In genomic region chr4:145020383-145020782, GRCm38 (mm10) we compare ENCODE assay signal across 22 mouse cellular contexts.
DNase-seq lines count a peak whose midpoint lies in the region; ATAC-seq and TF ChIP-seq lines count a peak whose summit lies in the region.
"Had no signal": no experiment of that assay in that cellular context is flagged by ENCODE, and none has a peak within 500 bp of the region (broad histone marks: within the 10 kb centered on the region; RNA-seq: fewer than 3 reads in every experiment).

No protein-coding gene starts in this region.

- peaks cover 40% of the 10 kb centered on the region for H3K36me3 ChIP-seq in heart, postnatal 0 days (replicated peaks; ENCODE audit: control insufficient read depth, insufficient read depth, low read length)
- H3K36me3 ChIP-seq in liver, postnatal 0 days (replicated peaks; ENCODE audit: insufficient read depth, low read length), result peaks cover 11% of the 10 kb centered on the region
- H3K36me3 ChIP-seq in macrophage (ENCODE audit: inconsistent target), result no peaks in the 10 kb centered on the region

- peaks cover 22% of the 10 kb centered on the region; the same call in 1 of the 2 replicates for H3K79me2 ChIP-seq in macrophage (ENCODE audit: inconsistent target)

- no peak overlapping the region for H3K9ac ChIP-seq in heart, postnatal 0 days (replicated peaks; ENCODE audit: low read depth, low read length)
- no peak overlapping the region for H3K9ac ChIP-seq in liver, postnatal 0 days (replicated peaks)
- H3K9ac ChIP-seq: embryonic facial prominence, embryonic 12.5 days; forebrain, embryonic 15.5 days; heart, embryonic 13.5 days; hindbrain, embryonic 13.5 days had no signal

- ATAC-seq in heart, postnatal 0 days (ENCODE audit: insufficient read depth, low read depth), result no peak
- no peak for ATAC-seq in liver, postnatal 0 days
- ATAC-seq in megakaryocyte, adult 5-6 weeks (ENCODE audit: poor library complexity, severe bottlenecking), result no peak
- ATAC-seq: activated CD4-positive, CD25-positive, alpha-beta regulatory T cell, adult 4 months; forebrain, embryonic 15.5 days; hindbrain, postnatal 0 days; Patski had no signal

- TF ChIP-seq EP300 in heart, postnatal 0 days (IDR thresholded peaks at IDR 0.05; ENCODE audit: low read depth), result no peak
- TF ChIP-seq EP300 in liver, postnatal 0 days (IDR thresholded peaks at IDR 0.05; ENCODE audit: low read depth), result no peak

- H3K9me3 ChIP-seq in heart, postnatal 0 days (replicated peaks; ENCODE audit: control insufficient read depth, low read length), result no peaks in the 10 kb centered on the region
- no peaks in the 10 kb centered on the region for H3K9me3 ChIP-seq in liver, postnatal 0 days (ENCODE audit: low read length)
- H3K9me3 ChIP-seq: embryonic facial prominence, embryonic 12.5 days; forebrain, embryonic 15.5 days; heart, embryonic 13.5 days; hindbrain, embryonic 13.5 days had no signal

- no peak for DNase-seq in heart, postnatal 0 days (ENCODE audit: low spot score)
- no peak for DNase-seq in heart, postnatal 25 days (ENCODE audit: low spot score)
- no peak for DNase-seq in liver, postnatal 0 days
- DNase-seq in liver, result no peak
- DNase-seq: adrenal gland, postnatal 25 days; cerebellum, adult 11-12 months; cerebellum, adult 9-10 months; cerebellum, postnatal 25 days; gastrocnemius, postnatal 36 days; heart, adult 11 months; heart, postnatal 10 days had no signal

- no peak for TF ChIP-seq POLR2A in bone marrow macrophage, adult 2 months (IDR thresholded peaks at IDR 0.05; ENCODE audit: borderline replicate concordance, low read depth, low read length)

- peaks cover 28% of the 10 kb centered on the region for H3K4me1 ChIP-seq in heart, postnatal 0 days (ENCODE audit: control insufficient read depth, insufficient read depth)
- H3K4me1 ChIP-seq in liver, postnatal 0 days (ENCODE audit: insufficient read depth), result peaks cover 52% of the 10 kb centered on the region
- peaks cover 66% of the 10 kb centered on the region for H3K4me1 ChIP-seq in bone marrow macrophage, adult 2 months (ENCODE audit: control insufficient read depth, insufficient read depth, low read length)

- no peak overlapping the region for H3K4me2 ChIP-seq in heart, postnatal 0 days (ENCODE audit: low read depth, low read length)
- no peak overlapping the region for H3K4me2 ChIP-seq in liver, postnatal 0 days (ENCODE audit: low read depth, low read length)
- H3K4me2 ChIP-seq: embryonic facial prominence, embryonic 12.5 days; forebrain, embryonic 15.5 days; heart, embryonic 13.5 days; hindbrain, embryonic 13.5 days had no signal

- WGBS in heart, postnatal 0 days, result 91% methylated on average over 2 of the region's 2 CpGs
- WGBS in liver, postnatal 0 days (ENCODE audit: insufficient replicate concordance), result 71% methylated on average over 2 of the region's 2 CpGs
- 93% methylated on average over 2 of the region's 2 CpGs for WGBS in macrophage (ENCODE audit: missing documents)

- 0 out of 2 replicates have a peak overlapping the region, but pooled peaks have one; percentile 46 for H3K27ac ChIP-seq in heart, postnatal 0 days (ENCODE audit: low read depth)
- H3K27ac ChIP-seq in liver, postnatal 0 days (ENCODE audit: low read depth), result 0 out of 2 replicates have a peak overlapping the region, but pooled peaks have one; percentile 70
- peak overlapping the region; percentile 95 for H3K27ac ChIP-seq in bone marrow macrophage, adult 2 months (ENCODE audit: insufficient read depth, low read depth, low read length)
- H3K27ac ChIP-seq in macrophage, result peak overlapping the region; percentile 99
- H3K27ac ChIP-seq: embryonic facial prominence, embryonic 12.5 days; forebrain, embryonic 15.5 days; heart, embryonic 13.5 days; hindbrain, embryonic 13.5 days; hindbrain, postnatal 0 days had no signal

- H3K4me3 ChIP-seq in heart, postnatal 0 days (ENCODE audit: low read depth, low read length), result no peak overlapping the region
- no peak overlapping the region for H3K4me3 ChIP-seq in liver, postnatal 0 days (ENCODE audit: low read depth, low read length)
- H3K4me3 ChIP-seq in bone marrow macrophage, adult 2 months (ENCODE audit: insufficient read depth, low read length), result no peak overlapping the region
- H3K4me3 ChIP-seq in macrophage (ENCODE audit: inconsistent target), result no peak overlapping the region
- H3K4me3 ChIP-seq: embryonic facial prominence, embryonic 12.5 days; forebrain, embryonic 15.5 days; heart, embryonic 13.5 days; hindbrain, embryonic 13.5 days had no signal

- TF ChIP-seq CTCF in heart, postnatal 0 days (IDR thresholded peaks at IDR 0.05; ENCODE audit: low read depth), result no peak
- TF ChIP-seq CTCF in liver, postnatal 0 days (IDR thresholded peaks at IDR 0.05; ENCODE audit: low read depth), result no peak
- TF ChIP-seq CTCF in bone marrow macrophage, adult 2 months (IDR thresholded peaks at IDR 0.05; ENCODE audit: low read depth, low read length), result no peak

- intact Hi-C loops in heart, postnatal 25 days (cut with DNase I), result no loop called here

- H3K27me3 ChIP-seq in heart, postnatal 0 days (ENCODE audit: control insufficient read depth, insufficient read depth, low read length), result no peaks in the 10 kb centered on the region
- H3K27me3 ChIP-seq in liver, postnatal 0 days (ENCODE audit: insufficient read depth, low read length), result no peaks in the 10 kb centered on the region
- H3K27me3 ChIP-seq: CH12.LX; embryonic facial prominence, embryonic 12.5 days; forebrain, embryonic 15.5 days; heart, embryonic 13.5 days; hindbrain, embryonic 13.5 days; Patski had no signal

Comparison
In these comparisons a context has a peak if more than half of its experiments do, and no peak if none do; other contexts are left out.
1. H3K27ac ChIP-seq: peak in every context shown above with its lines; median percentile 99 in macrophage; 95 in bone marrow macrophage, adult 2 months; 70 in liver, postnatal 0 days; 46 in heart, postnatal 0 days.